Mouse (Mus musculus): ENCODE data around the gene Nox1. TPM values are rescaled to one million over a fixed set of nuclear protein-coding genes. Genes with fewer than 3 reads are reported as not detected.

Nox1 gene
- 1 to 10 TPM; 1.3 to 2.3 TPM for total RNA-seq (2023)

GRCm38 (mm10) chrX:134221856-134222255 is at the start of gene Nox1:
Nox1 (minus strand) TSS chrX:134221956.

GRCm38 (mm10) chrX:134187201-134187600 is 34.6 kb downstream of the Nox1 start, which contains the start of gene Arl13a:
Arl13a (plus strand) TSS chrX:134187501.

GRCm38 (mm10) chrX:134162043-134162720 is 59.6 kb downstream of the Nox1 start, which contains the start of gene Xkrx:
Xkrx (minus strand) TSS chrX:134162076.

GRCm38 (mm10) chrX:134058987-134059712 is 162.6 kb downstream of the Nox1 start, which contains the start of gene Cstf2:
Cstf2 (plus strand) TSS chrX:134059187.

Other genes with a start within 250 kb of the Nox1 start
- not detected for gene Sytl4, start 240.1 kb downstream of the Nox1 start, total RNA-seq (2023)
- gene Cstf2, start 162.8 kb downstream of the Nox1 start, total RNA-seq (2023): 10 to 100 TPM; 42.0 to 47.0 TPM
- gene Xkrx, start 59.9 kb downstream of the Nox1 start, total RNA-seq (2023): 10 to 100 TPM; 17.1 to 20.2 TPM
- gene Arl13a, start 34.5 kb downstream of the Nox1 start, total RNA-seq (2023): not detected
- gene Trmt2b, start 55.0 kb upstream of the Nox1 start, total RNA-seq (2023): 10 to 100 TPM; 20.9 to 29.6 TPM
- gene Tmem35a, start 73.3 kb upstream of the Nox1 start, total RNA-seq (2023): under 1 TPM in 1 of 2 experiments, not detected in 1; 0.47 TPM
- gene Cenpi, start 86.1 kb upstream of the Nox1 start, total RNA-seq (2023): 1 to 10 TPM; 1.6 to 1.9 TPM
- gene Drp2, start 182.6 kb upstream of the Nox1 start, total RNA-seq (2023): not detected

Data from T-cell, adult 66 days (primary cell).